Mouse (Mus musculus): Measurements from ENCODE around the gene Rfx4. TPM values are rescaled to one million over a fixed set of nuclear protein-coding genes. Genes with fewer than 3 reads are reported as not detected.

Gene Rfx4
- polyA plus RNA-seq, 1 experiment = not detected

DNA sequence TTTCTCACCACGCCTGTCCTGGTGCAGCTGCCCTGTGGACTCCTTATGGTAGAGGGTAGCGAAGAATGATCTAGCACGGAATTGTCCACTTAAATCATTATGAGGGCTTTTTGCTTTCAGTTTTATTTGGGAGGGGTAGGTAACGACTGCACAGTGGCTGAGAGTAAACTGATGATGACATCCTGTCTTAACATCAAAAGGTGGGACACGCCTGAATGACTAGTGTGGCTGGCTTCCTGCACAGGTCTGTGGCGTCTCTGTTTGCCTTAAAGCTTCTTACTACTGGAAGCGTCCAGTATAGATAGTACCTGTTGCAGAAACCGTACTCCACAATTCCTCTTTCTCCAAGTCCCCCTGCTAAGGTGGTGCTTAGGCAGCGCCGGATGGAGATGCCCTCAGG, 12.9 kb downstream of the Rfx4 start:
- TF ChIP-seq TAL1 (IDR thresholded peaks at IDR 0.05; ENCODE audit: low read length) (no peak), GATA1 (IDR thresholded peaks at IDR 0.05; ENCODE audit: low read length) (no peak)
- H3K27me3 ChIP-seq (ENCODE audit: control insufficient read depth) = peaks cover 3% of the 10 kb centered on the region
- no peaks in the 10 kb centered on the region for H3K9me3 ChIP-seq (ENCODE audit: control insufficient read depth, low read length)
- no peaks in the 10 kb centered on the region for H3K36me3 ChIP-seq (ENCODE audit: control insufficient read depth)
- H3K4me1 ChIP-seq (ENCODE audit: control insufficient read depth) = no peaks in the 10 kb centered on the region
- no peak overlapping the region for H3K4me3 ChIP-seq (replicated peaks)

GRCm38 (mm10) chr10:84772380-84773130, 16.7 kb downstream of the Rfx4 start:
- TF ChIP-seq GATA1 (IDR thresholded peaks at IDR 0.05; ENCODE audit: low read length) = no peak
- TF ChIP-seq TAL1 (IDR thresholded peaks at IDR 0.05; ENCODE audit: low read length) = no peak
- H3K4me1 ChIP-seq (ENCODE audit: control insufficient read depth) = no peaks in the 10 kb centered on the region
- H3K27me3 ChIP-seq (ENCODE audit: control insufficient read depth) = peaks cover 3% of the 10 kb centered on the region
- H3K9me3 ChIP-seq (ENCODE audit: control insufficient read depth, low read length) = no peaks in the 10 kb centered on the region
- H3K4me3 ChIP-seq (replicated peaks) = no peak overlapping the region
- H3K36me3 ChIP-seq (ENCODE audit: control insufficient read depth) = no peaks in the 10 kb centered on the region

DNA sequence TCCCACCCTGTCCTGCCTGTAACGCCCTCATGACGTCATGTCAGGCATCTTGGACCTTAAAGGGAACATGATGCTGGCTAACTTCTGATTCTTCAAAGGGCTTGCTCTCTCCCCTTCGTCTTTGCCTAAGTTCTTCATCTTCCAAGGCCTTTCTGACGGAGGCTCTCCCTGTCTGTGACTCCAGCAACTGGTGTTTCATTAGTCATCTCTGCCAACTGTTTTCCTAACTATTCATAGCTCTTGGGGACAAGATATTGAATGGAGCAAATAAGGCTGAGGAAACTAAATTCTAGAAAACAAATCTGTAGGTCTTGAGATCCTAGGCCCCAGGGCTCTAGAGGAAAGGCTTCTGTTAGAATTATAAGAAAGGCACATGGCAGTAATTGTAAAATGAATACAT, 18.0 kb downstream of the Rfx4 start:
- Histone ChIP-seq H3K36me3 (ENCODE audit: control insufficient read depth) (no peaks in the 10 kb centered on the region), H3K9me3 (ENCODE audit: control insufficient read depth, low read length) (no peaks in the 10 kb centered on the region), H3K4me1 (ENCODE audit: control insufficient read depth) (no peaks in the 10 kb centered on the region), H3K4me3 (replicated peaks) (no peak overlapping the region), H3K27me3 (ENCODE audit: control insufficient read depth) (peaks cover 3% of the 10 kb centered on the region)
- no peak for TF ChIP-seq TAL1 (IDR thresholded peaks at IDR 0.05; ENCODE audit: low read length)
- TF ChIP-seq GATA1 (IDR thresholded peaks at IDR 0.05; ENCODE audit: low read length) = no peak

DNA sequence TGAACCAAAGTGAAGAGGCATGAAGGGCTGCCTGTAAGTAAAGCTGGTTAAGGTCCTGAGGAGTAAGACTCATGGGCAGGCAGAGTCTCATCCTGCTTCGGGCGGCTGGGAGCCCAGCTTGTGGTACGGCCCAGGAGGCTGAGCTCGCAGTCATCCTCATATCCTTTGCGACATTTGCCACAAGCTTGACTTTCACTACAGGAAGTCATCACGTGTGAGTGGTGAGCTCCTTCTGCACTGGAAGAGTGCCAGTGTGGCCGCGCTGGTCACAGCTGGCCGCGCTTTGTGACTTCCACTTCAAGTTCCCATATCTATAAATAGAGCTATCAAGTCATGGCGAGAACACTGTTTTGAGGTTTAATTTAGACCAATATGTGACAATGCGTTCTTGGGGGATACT, 18.7 kb downstream of the Rfx4 start:
- Histone ChIP-seq H3K9me3 (ENCODE audit: control insufficient read depth, low read length) (no peaks in the 10 kb centered on the region), H3K4me3 (replicated peaks) (no peak overlapping the region)
- TF ChIP-seq GATA1 (IDR thresholded peaks at IDR 0.05; ENCODE audit: low read length) (no peak), TAL1 (IDR thresholded peaks at IDR 0.05; ENCODE audit: low read length) (no peak)

DNA sequence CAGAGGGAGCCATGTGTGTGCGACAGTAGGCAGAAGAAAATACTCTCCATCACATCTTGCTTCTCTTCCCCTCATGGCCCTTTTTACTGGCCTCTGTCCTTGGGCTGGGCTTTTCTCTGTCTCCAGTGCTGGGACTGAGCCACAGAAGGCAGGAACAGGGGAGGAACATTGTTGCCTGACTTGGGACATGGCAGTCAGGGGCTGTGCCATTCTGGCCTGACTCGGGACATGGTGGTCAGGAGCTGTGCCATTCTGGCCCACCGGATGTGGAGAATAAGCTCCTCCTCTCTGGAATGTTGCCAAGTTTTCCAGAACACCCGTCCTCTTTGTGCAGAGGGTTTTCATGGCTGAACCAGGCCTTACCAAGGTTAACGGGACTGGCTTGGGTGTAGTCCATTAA, 21.2 kb downstream of the Rfx4 start:
- TF ChIP-seq TAL1 (IDR thresholded peaks at IDR 0.05; ENCODE audit: low read length) (no peak), GATA1 (IDR thresholded peaks at IDR 0.05; ENCODE audit: low read length) (no peak)
- H3K4me1 ChIP-seq (ENCODE audit: control insufficient read depth) = no peaks in the 10 kb centered on the region
- H3K27me3 ChIP-seq (ENCODE audit: control insufficient read depth) = peaks cover 3% of the 10 kb centered on the region
- H3K4me3 ChIP-seq (replicated peaks) = no peak overlapping the region
- H3K36me3 ChIP-seq (ENCODE audit: control insufficient read depth) = no peaks in the 10 kb centered on the region
- no peaks in the 10 kb centered on the region for H3K9me3 ChIP-seq (ENCODE audit: control insufficient read depth, low read length)

More for the DNA sequence above, 18.7 kb downstream of the Rfx4 start:
- no peaks in the 10 kb centered on the region for H3K4me1 ChIP-seq (ENCODE audit: control insufficient read depth)
- H3K36me3 ChIP-seq (ENCODE audit: control insufficient read depth) = no peaks in the 10 kb centered on the region
- H3K27me3 ChIP-seq (ENCODE audit: control insufficient read depth) = peaks cover 3% of the 10 kb centered on the region

DNA sequence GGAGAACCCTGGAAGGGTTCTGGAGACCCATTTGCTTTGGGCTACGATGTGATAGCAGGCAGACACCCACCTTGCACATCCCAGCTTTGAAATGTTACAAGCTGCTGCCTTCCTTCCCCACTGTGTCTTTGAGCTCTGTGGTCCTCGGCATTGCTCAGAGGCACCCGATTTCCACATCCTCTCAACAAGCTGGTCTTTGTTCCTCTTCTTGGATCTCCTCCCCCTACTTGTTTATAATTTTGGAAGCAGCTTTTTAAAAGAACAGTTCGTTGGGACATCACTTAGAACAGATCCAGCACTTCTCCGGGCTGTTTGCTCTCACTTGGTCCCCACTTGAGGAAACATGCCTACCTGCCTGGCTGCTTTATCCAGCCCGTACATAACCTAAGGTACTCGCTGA, 22.1 kb downstream of the Rfx4 start:
- H3K9me3 ChIP-seq (ENCODE audit: control insufficient read depth, low read length) = no peaks in the 10 kb centered on the region
- peaks cover 3% of the 10 kb centered on the region for H3K27me3 ChIP-seq (ENCODE audit: control insufficient read depth)
- no peak overlapping the region for H3K4me3 ChIP-seq (replicated peaks)
- H3K36me3 ChIP-seq (ENCODE audit: control insufficient read depth) = no peaks in the 10 kb centered on the region
- no peaks in the 10 kb centered on the region for H3K4me1 ChIP-seq (ENCODE audit: control insufficient read depth)
- no peak for TF ChIP-seq TAL1 (IDR thresholded peaks at IDR 0.05; ENCODE audit: low read length)
- no peak for TF ChIP-seq GATA1 (IDR thresholded peaks at IDR 0.05; ENCODE audit: low read length)

DNA sequence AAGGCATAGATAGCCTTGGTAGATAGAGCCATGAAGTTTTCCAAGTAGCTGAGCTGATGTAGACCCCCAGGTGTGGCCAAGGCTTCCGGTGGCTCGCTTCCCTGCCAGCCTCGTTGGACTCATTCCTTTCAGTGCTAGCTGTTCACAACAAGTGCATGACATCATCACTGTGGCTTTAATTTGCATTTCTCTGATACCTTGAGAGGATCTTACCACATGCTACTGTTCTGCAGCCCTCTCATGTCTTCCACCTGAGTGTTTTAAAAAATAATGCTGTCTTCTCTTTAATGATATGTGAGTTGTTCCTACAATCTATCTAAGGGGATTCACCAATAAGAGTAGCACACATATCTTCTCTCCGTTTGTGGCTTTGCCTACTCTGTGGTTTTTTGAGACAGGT, 25.0 kb downstream of the Rfx4 start:
- Histone ChIP-seq H3K4me1 (ENCODE audit: control insufficient read depth) (no peaks in the 10 kb centered on the region), H3K27me3 (ENCODE audit: control insufficient read depth) (no peaks in the 10 kb centered on the region), H3K4me3 (replicated peaks) (no peak overlapping the region), H3K9me3 (ENCODE audit: control insufficient read depth, low read length) (no peaks in the 10 kb centered on the region), H3K36me3 (ENCODE audit: control insufficient read depth) (no peaks in the 10 kb centered on the region)
- TF ChIP-seq TAL1 (IDR thresholded peaks at IDR 0.05; ENCODE audit: low read length) (no peak), GATA1 (IDR thresholded peaks at IDR 0.05; ENCODE audit: low read length) (no peak)

DNA sequence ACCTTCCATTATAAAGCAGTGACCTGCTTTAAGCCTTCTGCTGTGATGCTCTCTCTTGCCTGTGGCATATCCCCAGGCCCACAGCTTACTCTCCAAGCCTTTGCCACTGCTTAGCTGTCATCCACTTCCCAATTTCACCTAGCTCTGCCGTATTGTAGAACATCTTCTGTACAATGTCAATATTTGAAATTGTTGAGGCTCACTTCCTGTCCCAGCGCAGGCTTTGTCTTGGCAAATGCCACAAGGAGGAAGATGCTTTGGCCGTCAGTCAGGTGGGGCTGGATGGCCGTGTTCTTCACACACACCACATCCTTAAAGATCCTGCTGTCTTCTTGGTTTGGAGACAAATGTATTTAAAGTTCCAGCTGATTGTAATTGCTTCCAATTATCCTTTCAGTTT, 29.5 kb downstream of the Rfx4 start:
- Histone ChIP-seq H3K36me3 (ENCODE audit: control insufficient read depth) (no peaks in the 10 kb centered on the region), H3K4me3 (replicated peaks) (no peak overlapping the region), H3K9me3 (ENCODE audit: control insufficient read depth, low read length) (no peaks in the 10 kb centered on the region), H3K27me3 (ENCODE audit: control insufficient read depth) (no peaks in the 10 kb centered on the region), H3K4me1 (ENCODE audit: control insufficient read depth) (no peaks in the 10 kb centered on the region)
- TF ChIP-seq TAL1 (IDR thresholded peaks at IDR 0.05; ENCODE audit: low read length) (no peak), GATA1 (IDR thresholded peaks at IDR 0.05; ENCODE audit: low read length) (no peak)

- TF ChIP-seq TAL1 (IDR thresholded peaks at IDR 0.05; ENCODE audit: low read length) (no peak), GATA1 (IDR thresholded peaks at IDR 0.05; ENCODE audit: low read length) (no peak)
- no peak overlapping the region for H3K4me3 ChIP-seq (replicated peaks)
- no peaks in the 10 kb centered on the region for H3K9me3 ChIP-seq (ENCODE audit: control insufficient read depth, low read length)
- H3K4me1 ChIP-seq (ENCODE audit: control insufficient read depth) = no peaks in the 10 kb centered on the region
- no peaks in the 10 kb centered on the region for H3K36me3 ChIP-seq (ENCODE audit: control insufficient read depth)
- H3K27me3 ChIP-seq (ENCODE audit: control insufficient read depth) = no peaks in the 10 kb centered on the region
Measured at GRCm38 (mm10) chr10:84790323-84790722, 34.5 kb downstream of the Rfx4 start.

DNA sequence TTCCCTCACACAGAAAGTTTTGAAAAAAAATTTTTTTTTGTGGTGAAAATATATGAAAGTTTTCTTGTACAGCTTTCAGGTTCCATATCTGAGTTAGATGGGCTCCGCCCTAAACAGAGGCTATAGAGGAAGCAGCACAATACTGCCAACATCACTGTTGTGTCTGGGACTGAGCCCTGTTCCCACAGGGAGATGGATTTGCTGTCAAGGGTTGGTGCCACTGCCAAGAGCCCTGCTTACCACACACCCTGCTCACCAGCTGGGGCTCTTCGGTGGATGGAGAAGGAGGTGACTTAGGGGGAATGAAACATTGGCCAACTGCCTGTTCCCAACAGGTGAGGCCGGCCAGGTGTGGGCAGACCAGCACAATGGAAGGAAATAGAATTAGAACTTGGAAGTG, 35.3 kb downstream of the Rfx4 start:
- Histone ChIP-seq H3K9me3 (ENCODE audit: control insufficient read depth, low read length) (no peaks in the 10 kb centered on the region), H3K36me3 (ENCODE audit: control insufficient read depth) (no peaks in the 10 kb centered on the region), H3K4me3 (replicated peaks) (no peak overlapping the region), H3K4me1 (ENCODE audit: control insufficient read depth) (no peaks in the 10 kb centered on the region), H3K27me3 (ENCODE audit: control insufficient read depth) (no peaks in the 10 kb centered on the region)
- TF ChIP-seq TAL1 (IDR thresholded peaks at IDR 0.05; ENCODE audit: low read length) = no peak
- no peak for TF ChIP-seq GATA1 (IDR thresholded peaks at IDR 0.05; ENCODE audit: low read length)
